Mouse (Mus musculus): ENCODE measurements around the gene Nobox. TPM values are rescaled to one million over a fixed set of nuclear protein-coding genes. Genes with fewer than 3 reads are reported as not detected.

Gene Nobox
- 0.20 TPM in 1 of 2 replicates, not detected in the other for polyA plus RNA-seq (2014; fragmentation: Nextera tagmentation; extraction: Ambion mirVana)

GRCm38 (mm10) chr6:43309454-43309853, at the start of gene Nobox:
TSS of gene Nobox (minus strand) at chr6:43309554.
- H3K36me3 ChIP-seq (ENCODE audit: control insufficient read depth, insufficient read depth, low read length), result no peaks in the 10 kb centered on the region
- H3K9me3 ChIP-seq (ENCODE audit: control insufficient read depth, low read length), result no peaks in the 10 kb centered on the region
- no peak for ATAC-seq (ENCODE audit: low FRiP score, low TSS enrichment)
- no peak within 1 kb of the TSS for H3K9ac ChIP-seq (ENCODE audit: low read depth, low read length)
- no peak within 1 kb of the TSS for H3K4me3 ChIP-seq (ENCODE audit: low read length)
- WGBS, result 66% methylated on average over 16 of the region's 16 CpGs
- no peak within 1 kb of the TSS for H3K27ac ChIP-seq (ENCODE audit: low read depth, low read length)
- no peak within 1 kb of the TSS for H3K4me2 ChIP-seq (replicated peaks; ENCODE audit: low read depth, low read length)
- H3K27me3 ChIP-seq (ENCODE audit: control insufficient read depth, insufficient read depth, low read length), result no peaks in the 10 kb centered on the region
- no peaks in the 10 kb centered on the region; the same call in 1 of the 2 replicates for H3K4me1 ChIP-seq (ENCODE audit: control insufficient read depth, insufficient read depth, low read length)

GRCm38 (mm10) chr6:43354562-43355241, 45.3 kb upstream of the Nobox start:
- ATAC-seq (ENCODE audit: low FRiP score, low TSS enrichment), result peak; percentile 94
- H3K4me2 ChIP-seq (replicated peaks; ENCODE audit: low read depth, low read length), result no peak overlapping the region
- H3K9ac ChIP-seq (ENCODE audit: low read depth, low read length), result no peak overlapping the region
- H3K27ac ChIP-seq (ENCODE audit: low read depth, low read length), result no peak overlapping the region
- H3K36me3 ChIP-seq (ENCODE audit: control insufficient read depth, insufficient read depth, low read length), result no peaks in the 10 kb centered on the region
- H3K9me3 ChIP-seq (ENCODE audit: control insufficient read depth, low read length), result no peaks in the 10 kb centered on the region
- 0 out of 2 replicates have a peak, but pooled peaks cover 3% of the 10 kb centered on the region for H3K4me1 ChIP-seq (ENCODE audit: control insufficient read depth, insufficient read depth, low read length)
- H3K4me3 ChIP-seq (ENCODE audit: low read length), result no peak overlapping the region
- no peaks in the 10 kb centered on the region for H3K27me3 ChIP-seq (ENCODE audit: control insufficient read depth, insufficient read depth, low read length)
- WGBS, result 55% methylated on average over 9 of the region's 9 CpGs

- no peak overlapping the region for H3K9ac ChIP-seq (ENCODE audit: low read depth, low read length)
- no peaks in the 10 kb centered on the region for H3K9me3 ChIP-seq (ENCODE audit: control insufficient read depth, low read length)
- 0 out of 2 replicates have a peak, but pooled peaks cover 3% of the 10 kb centered on the region for H3K4me1 ChIP-seq (ENCODE audit: control insufficient read depth, insufficient read depth, low read length)
- 96% methylated on average over 4 of the region's 4 CpGs for whole genome bisulfite sequencing
- no peaks in the 10 kb centered on the region for H3K36me3 ChIP-seq (ENCODE audit: control insufficient read depth, insufficient read depth, low read length)
- no peak overlapping the region for H3K4me2 ChIP-seq (replicated peaks; ENCODE audit: low read depth, low read length)
- ATAC-seq (ENCODE audit: low FRiP score, low TSS enrichment), result no peak
- no peak overlapping the region for H3K27ac ChIP-seq (ENCODE audit: low read depth, low read length)
- no peak overlapping the region for H3K4me3 ChIP-seq (ENCODE audit: low read length)
- H3K27me3 ChIP-seq (ENCODE audit: control insufficient read depth, insufficient read depth, low read length), result no peaks in the 10 kb centered on the region
Measured at GRCm38 (mm10) chr6:43353446-43353845, 44.1 kb upstream of the Nobox start.

GRCm38 (mm10) chr6:43349083-43349482, 39.7 kb upstream of the Nobox start:
- H3K9ac ChIP-seq (ENCODE audit: low read depth, low read length), result no peak overlapping the region
- H3K27ac ChIP-seq (ENCODE audit: low read depth, low read length), result no peak overlapping the region
- no peaks in the 10 kb centered on the region for H3K36me3 ChIP-seq (ENCODE audit: control insufficient read depth, insufficient read depth, low read length)
- WGBS, result 63% methylated on average over 4 of the region's 4 CpGs
- ATAC-seq (ENCODE audit: low FRiP score, low TSS enrichment), result no peak
- no peaks in the 10 kb centered on the region for H3K9me3 ChIP-seq (ENCODE audit: control insufficient read depth, low read length)
- H3K4me1 ChIP-seq (ENCODE audit: control insufficient read depth, insufficient read depth, low read length), result no peaks in the 10 kb centered on the region
- H3K4me3 ChIP-seq (ENCODE audit: low read length), result no peak overlapping the region
- no peak overlapping the region for H3K4me2 ChIP-seq (replicated peaks; ENCODE audit: low read depth, low read length)
- no peaks in the 10 kb centered on the region for H3K27me3 ChIP-seq (ENCODE audit: control insufficient read depth, insufficient read depth, low read length)

GRCm38 (mm10) chr6:43347637-43348036, 38.3 kb upstream of the Nobox start:
- H3K36me3 ChIP-seq (ENCODE audit: control insufficient read depth, insufficient read depth, low read length), result no peaks in the 10 kb centered on the region
- H3K4me1 ChIP-seq (ENCODE audit: control insufficient read depth, insufficient read depth, low read length), result no peaks in the 10 kb centered on the region
- H3K9ac ChIP-seq (ENCODE audit: low read depth, low read length), result no peak overlapping the region
- no peaks in the 10 kb centered on the region for H3K27me3 ChIP-seq (ENCODE audit: control insufficient read depth, insufficient read depth, low read length)
- WGBS, result 93% methylated on average over 1 of the region's 1 CpGs
- H3K9me3 ChIP-seq (ENCODE audit: control insufficient read depth, low read length), result no peaks in the 10 kb centered on the region
- ATAC-seq (ENCODE audit: low FRiP score, low TSS enrichment), result no peak
- no peak overlapping the region for H3K4me2 ChIP-seq (replicated peaks; ENCODE audit: low read depth, low read length)
- no peak overlapping the region for H3K4me3 ChIP-seq (ENCODE audit: low read length)
- H3K27ac ChIP-seq (ENCODE audit: low read depth, low read length), result no peak overlapping the region

- no peak for ATAC-seq (ENCODE audit: low FRiP score, low TSS enrichment)
- 73% methylated on average over 1 of the region's 1 CpGs for WGBS
Measured at GRCm38 (mm10) chr6:43343006-43343405, 33.7 kb upstream of the Nobox start.

GRCm38 (mm10) chr6:43342386-43342785, 33.0 kb upstream of the Nobox start:
- Histone ChIP-seq H3K4me1 (ENCODE audit: control insufficient read depth, insufficient read depth, low read length) (no peaks in the 10 kb centered on the region), H3K4me2 (replicated peaks; ENCODE audit: low read depth, low read length) (no peak overlapping the region), H3K9me3 (ENCODE audit: control insufficient read depth, low read length) (no peaks in the 10 kb centered on the region), H3K9ac (ENCODE audit: low read depth, low read length) (no peak overlapping the region), H3K36me3 (ENCODE audit: control insufficient read depth, insufficient read depth, low read length) (no peaks in the 10 kb centered on the region), H3K27ac (ENCODE audit: low read depth, low read length) (no peak overlapping the region), H3K4me3 (ENCODE audit: low read length) (no peak overlapping the region), H3K27me3 (ENCODE audit: control insufficient read depth, insufficient read depth, low read length) (no peaks in the 10 kb centered on the region)
- no peak for ATAC-seq (ENCODE audit: low FRiP score, low TSS enrichment)
- 68% methylated on average over 2 of the region's 2 CpGs for WGBS

More at GRCm38 (mm10) chr6:43343006-43343405, 33.7 kb upstream of the Nobox start:
- Histone ChIP-seq H3K27me3 (ENCODE audit: control insufficient read depth, insufficient read depth, low read length) (no peaks in the 10 kb centered on the region), H3K36me3 (ENCODE audit: control insufficient read depth, insufficient read depth, low read length) (no peaks in the 10 kb centered on the region), H3K4me2 (replicated peaks; ENCODE audit: low read depth, low read length) (no peak overlapping the region), H3K4me1 (ENCODE audit: control insufficient read depth, insufficient read depth, low read length) (no peaks in the 10 kb centered on the region), H3K27ac (ENCODE audit: low read depth, low read length) (no peak overlapping the region), H3K9ac (ENCODE audit: low read depth, low read length) (no peak overlapping the region), H3K9me3 (ENCODE audit: control insufficient read depth, low read length) (no peaks in the 10 kb centered on the region), H3K4me3 (ENCODE audit: low read length) (no peak overlapping the region)

- Histone ChIP-seq H3K27me3 (ENCODE audit: control insufficient read depth, insufficient read depth, low read length) (no peaks in the 10 kb centered on the region), H3K4me1 (ENCODE audit: control insufficient read depth, insufficient read depth, low read length) (no peaks in the 10 kb centered on the region), H3K9me3 (ENCODE audit: control insufficient read depth, low read length) (no peaks in the 10 kb centered on the region), H3K4me2 (replicated peaks; ENCODE audit: low read depth, low read length) (no peak overlapping the region), H3K9ac (ENCODE audit: low read depth, low read length) (no peak overlapping the region), H3K27ac (ENCODE audit: low read depth, low read length) (no peak overlapping the region), H3K36me3 (ENCODE audit: control insufficient read depth, insufficient read depth, low read length) (no peaks in the 10 kb centered on the region), H3K4me3 (ENCODE audit: low read length) (no peak overlapping the region)
- ATAC-seq (ENCODE audit: low FRiP score, low TSS enrichment), result no peak
- 56% methylated on average over 2 of the region's 2 CpGs for WGBS
Measured at GRCm38 (mm10) chr6:43338804-43339203, 29.4 kb upstream of the Nobox start.

- 45% methylated on average over 10 of the region's 10 CpGs for WGBS
Measured at GRCm38 (mm10) chr6:43337491-43337961, 28.2 kb upstream of the Nobox start.

More at GRCm38 (mm10) chr6:43337491-43337961, 28.2 kb upstream of the Nobox start:
- no peak overlapping the region for H3K4me2 ChIP-seq (replicated peaks; ENCODE audit: low read depth, low read length)
- H3K9me3 ChIP-seq (ENCODE audit: control insufficient read depth, low read length), result no peaks in the 10 kb centered on the region
- H3K36me3 ChIP-seq (ENCODE audit: control insufficient read depth, insufficient read depth, low read length), result no peaks in the 10 kb centered on the region
- H3K9ac ChIP-seq (ENCODE audit: low read depth, low read length), result no peak overlapping the region
- H3K27me3 ChIP-seq (ENCODE audit: control insufficient read depth, insufficient read depth, low read length), result no peaks in the 10 kb centered on the region
- H3K4me3 ChIP-seq (ENCODE audit: low read length), result no peak overlapping the region
- peak; percentile 75 for ATAC-seq (ENCODE audit: low FRiP score, low TSS enrichment)
- H3K27ac ChIP-seq (ENCODE audit: low read depth, low read length), result no peak overlapping the region
- no peaks in the 10 kb centered on the region for H3K4me1 ChIP-seq (ENCODE audit: control insufficient read depth, insufficient read depth, low read length)
